Mouse (Mus musculus) small intestine, adult 2 months (tissue): ENCODE data around the gene Cnih2. TPM values are rescaled to one million over a fixed set of nuclear protein-coding genes. Genes with fewer than 3 reads are reported as not detected.
A peak's percentile ranks its signal among the peaks of the same experiment; 100 is the strongest.

ENCODE experiments used
- H3K27ac ChIP-seq: fragments of 200-500 bp; 2 replicates; pipeline ENCODE4 v1.5.1; 2012; ENCODE audit warnings: low read depth, low read length, control low read depth, inconsistent platforms; ENCODE audit not compliant: insufficient read depth
- H3K27me3 ChIP-seq: fragments of 200-500 bp; 2 replicates; pipeline ENCODE4 v1.6.1; 2012; ENCODE audit warnings: mild to moderate bottlenecking, moderate library complexity, low read length, inconsistent platforms; ENCODE audit not compliant: control insufficient read depth, insufficient read depth
- H3K36me3 ChIP-seq: fragments of 200-500 bp; 2 replicates; pipeline ENCODE4 v1.6.1; 2012; ENCODE audit warnings: mild to moderate bottlenecking, low read length, control low read depth, inconsistent platforms; ENCODE audit not compliant: control insufficient read depth, insufficient read depth
- H3K4me1 ChIP-seq: fragments of 200-500 bp; 2 replicates; pipeline ENCODE4 v1.6.1; 2012; ENCODE audit warnings: low read length, inconsistent platforms, mixed read lengths; ENCODE audit not compliant: control insufficient read depth, insufficient read depth, insufficient read length
- H3K4me3 ChIP-seq: fragments of 200-500 bp; 2 replicates; pipeline ENCODE4 v1.5.1; 2012; ENCODE audit warnings: low read depth, mild to moderate bottlenecking, control low read depth, inconsistent platforms, low read length, moderate library complexity
- CTCF ChIP-seq: fragments of 200-500 bp; IDR thresholded peaks from 2 replicates; pipeline ENCODE4 v1.5.1; 2012; ENCODE audit warnings: low read depth, mild to moderate bottlenecking, control low read depth, inconsistent platforms, low read length, moderate library complexity, mixed read lengths; ENCODE audit not compliant: insufficient replicate concordance, insufficient read length; ENCODE audit errors: extremely low read depth
- POLR2A ChIP-seq: fragments of 200-500 bp; IDR thresholded peaks from 2 replicates; pipeline ENCODE4 v1.6.1; 2012; ENCODE audit warnings: low read depth, mild to moderate bottlenecking, control low read depth, inconsistent platforms, low read length, moderate library complexity
- WGBS: fragments of 180-500 bp; shearing (Covaris S2); methylation state at CpG from one replicate; pipeline ENCODE4 v1.1.7; 2018; 5-methylcytosine and 5-hydroxymethylcytosine counted together
- polyA plus RNA-seq: library from polyadenylated mRNA; depleted of rRNA; stranded (reverse); fragments of >200 nt; gene quantifications from 2 replicates; pipeline ENCODE4 v1.2.3, GENCODE M21; 2012

The Cnih2 gene
- polyA plus RNA-seq, 1 experiment = 1.5 TPM

DNA sequence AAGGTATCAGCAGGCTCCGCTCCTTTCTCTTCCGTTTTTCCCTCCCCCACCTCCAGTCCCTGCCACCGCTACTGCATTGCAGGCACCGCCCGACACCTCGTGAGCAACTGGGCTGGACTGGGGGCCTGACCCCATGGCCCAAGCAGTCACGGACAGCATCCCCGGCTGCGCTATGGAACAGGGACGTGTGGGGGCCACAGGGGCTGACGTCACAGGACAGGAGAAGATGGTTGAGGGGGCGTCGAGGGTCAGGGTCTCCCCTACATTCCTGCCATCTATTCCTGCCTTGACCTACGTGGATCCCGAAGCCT lies 13.5 kb downstream of the Cnih2 start:
- TF ChIP-seq CTCF (no peak), POLR2A (no peak)
- H3K27ac ChIP-seq = no peak overlapping the region
- WGBS = 6% methylated on average over 15 of the region's 15 CpGs
- H3K36me3 ChIP-seq = 0 out of 2 replicates have a peak, but pooled peaks cover 1% of the 10 kb centered on the region
- peaks cover 22% of the 10 kb centered on the region for H3K4me1 ChIP-seq
- peaks cover 34% of the 10 kb centered on the region for H3K27me3 ChIP-seq
- H3K4me3 ChIP-seq = peak overlapping the region; percentile 68

DNA sequence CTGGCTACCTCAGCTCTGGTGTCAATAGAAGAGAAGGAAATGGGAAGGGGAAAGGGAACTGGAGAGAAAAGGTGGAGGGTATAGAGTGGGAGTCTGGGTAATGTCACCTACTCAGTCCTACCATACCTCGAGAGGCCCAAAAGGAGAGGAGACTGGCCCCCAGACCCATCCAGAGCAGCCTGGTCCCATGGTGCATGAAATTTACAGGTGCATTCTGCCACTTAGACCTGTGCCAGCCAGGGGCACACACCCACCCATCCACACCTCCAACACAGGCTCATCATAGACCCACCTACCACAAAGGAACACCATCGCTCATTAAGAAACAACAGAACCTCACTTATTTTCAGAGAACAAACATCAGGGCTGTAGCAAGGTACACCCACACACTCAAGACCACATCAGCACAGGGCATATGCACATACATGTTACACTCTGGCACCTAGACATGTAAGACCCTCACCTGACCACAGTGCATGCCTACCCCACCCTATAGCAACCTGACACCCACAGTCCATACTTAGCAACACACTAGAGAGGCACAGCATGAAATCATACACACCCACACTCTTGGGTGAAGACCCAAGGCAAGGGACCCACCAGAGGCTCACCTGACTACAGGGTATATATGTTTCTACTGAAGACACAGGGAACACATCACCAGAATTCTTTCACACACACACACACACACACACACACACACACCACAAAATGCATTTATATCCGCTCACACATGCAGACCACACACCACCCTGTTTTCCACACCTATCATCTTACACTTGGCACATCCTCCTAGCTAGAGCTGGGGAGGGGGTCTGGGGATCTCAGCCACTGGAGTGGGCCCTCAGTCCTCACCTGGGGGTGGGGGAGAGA lies 14.1 kb downstream of the Cnih2 start:
- WGBS = 62% methylated on average over 3 of the region's 3 CpGs
- Histone ChIP-seq H3K27me3 (peaks cover 34% of the 10 kb centered on the region), H3K4me1 (peaks cover 20% of the 10 kb centered on the region), H3K27ac (no peak overlapping the region), H3K4me3 (peak overlapping the region; percentile 68; the same call in 1 of the 2 replicates), H3K36me3 (no peaks in the 10 kb centered on the region)
- TF ChIP-seq CTCF = no peak
- TF ChIP-seq POLR2A = no peak

DNA sequence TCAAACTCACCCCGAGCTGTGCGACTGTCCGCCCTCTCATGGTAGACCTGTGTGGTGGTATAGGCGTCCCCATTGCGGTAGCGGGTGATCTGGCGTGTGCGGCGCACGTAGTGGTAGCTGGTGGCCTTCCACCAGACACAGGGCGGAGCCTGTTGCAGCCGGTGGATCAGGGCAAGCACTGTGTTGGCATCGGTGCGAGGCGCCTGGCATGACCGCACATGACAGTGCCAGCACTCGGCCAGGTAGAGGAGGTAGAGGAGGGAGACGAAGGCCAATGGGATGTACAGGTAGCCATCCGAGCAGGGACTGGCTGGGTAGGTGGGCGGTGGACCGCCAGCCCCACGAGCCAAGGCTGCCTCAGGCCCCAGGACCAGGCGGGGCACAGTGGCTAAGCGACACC lies 15.7 kb downstream of the Cnih2 start:
- no peak overlapping the region for H3K27ac ChIP-seq
- TF ChIP-seq CTCF (no peak), POLR2A (no peak)
- H3K4me3 ChIP-seq = no peak overlapping the region
- WGBS = 56% methylated on average over 24 of the region's 24 CpGs
- peaks cover 16% of the 10 kb centered on the region for H3K4me1 ChIP-seq
- H3K36me3 ChIP-seq = no peaks in the 10 kb centered on the region
- peaks cover 34% of the 10 kb centered on the region for H3K27me3 ChIP-seq

DNA sequence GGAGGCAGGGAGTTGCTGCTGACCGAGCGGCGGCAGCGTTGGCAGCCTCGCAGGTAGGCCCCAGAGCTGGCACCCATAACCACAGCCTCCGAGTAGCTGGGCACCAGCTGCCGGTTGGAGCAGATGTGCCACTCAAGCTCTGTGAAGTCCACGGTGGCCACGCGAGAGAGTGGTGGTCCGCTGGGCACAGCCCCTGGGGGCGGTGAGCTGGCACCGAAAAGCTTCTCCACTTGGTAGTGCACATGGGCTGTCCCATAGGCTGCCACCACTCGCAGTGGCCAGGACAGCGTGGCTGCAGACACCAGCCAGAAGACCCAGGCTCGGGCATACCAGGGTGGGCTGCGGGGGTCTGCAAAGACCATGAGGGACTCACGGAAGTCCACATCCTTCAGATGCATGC lies 16.3 kb downstream of the Cnih2 start:
- TF ChIP-seq POLR2A (no peak), CTCF (no peak)
- 58% methylated on average over 18 of the region's 18 CpGs for WGBS
- H3K27me3 ChIP-seq = peaks cover 34% of the 10 kb centered on the region
- H3K4me1 ChIP-seq = peaks cover 11% of the 10 kb centered on the region
- no peak overlapping the region for H3K4me3 ChIP-seq
- H3K27ac ChIP-seq = no peak overlapping the region
- H3K36me3 ChIP-seq = no peaks in the 10 kb centered on the region

DNA sequence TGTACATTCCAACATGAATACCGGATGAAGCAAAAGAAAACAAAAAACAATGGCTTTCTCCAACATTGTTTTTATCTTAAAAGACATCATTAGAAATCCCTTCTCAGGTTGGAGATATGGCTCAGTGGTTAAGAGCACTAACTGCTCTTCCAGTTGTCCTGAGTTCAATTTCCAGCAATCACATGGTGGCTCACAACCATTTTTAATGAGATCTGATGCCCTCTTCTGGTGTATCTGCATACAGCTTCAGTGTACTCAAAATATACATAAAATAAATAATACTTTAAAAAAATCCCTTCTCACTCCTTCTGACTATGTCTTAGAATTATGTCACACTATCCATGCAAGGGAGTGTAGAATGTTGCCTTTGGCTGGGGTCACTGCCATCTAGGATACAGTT lies 19.0 kb downstream of the Cnih2 start:
- H3K4me1 ChIP-seq = no peaks in the 10 kb centered on the region
- H3K27ac ChIP-seq = no peak overlapping the region
- WGBS = 87% methylated on average over 1 of the region's 1 CpGs
- H3K27me3 ChIP-seq = peaks cover 25% of the 10 kb centered on the region
- no peak overlapping the region for H3K4me3 ChIP-seq
- no peak for TF ChIP-seq POLR2A
- no peak for TF ChIP-seq CTCF
- H3K36me3 ChIP-seq = no peaks in the 10 kb centered on the region

DNA sequence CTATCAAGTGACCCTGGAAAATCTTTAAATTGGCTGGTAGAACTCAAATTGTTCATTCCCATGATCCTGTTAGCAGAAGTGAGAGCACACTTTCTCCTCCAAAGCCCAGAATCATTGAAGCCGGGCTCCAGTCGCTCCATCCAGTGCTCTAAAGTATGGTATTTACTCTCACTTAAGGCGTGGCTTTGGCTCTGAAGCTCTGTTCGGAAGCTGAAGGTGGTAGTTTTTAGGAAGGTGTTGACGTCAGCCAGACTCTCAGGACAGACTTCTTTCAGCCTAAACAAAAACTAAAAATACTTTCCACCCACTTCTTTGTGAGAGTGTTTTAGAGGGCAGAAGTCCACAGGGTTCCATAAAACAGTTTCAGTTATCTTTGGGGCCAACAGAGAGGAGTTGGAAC lies 24.8 kb downstream of the Cnih2 start:
- H3K27ac ChIP-seq = no peak overlapping the region
- H3K4me1 ChIP-seq = peaks cover 4% of the 10 kb centered on the region
- TF ChIP-seq CTCF = no peak
- no peak for TF ChIP-seq POLR2A
- no peaks in the 10 kb centered on the region for H3K36me3 ChIP-seq
- H3K4me3 ChIP-seq = no peak overlapping the region
- peaks cover 10% of the 10 kb centered on the region for H3K27me3 ChIP-seq
- 9% methylated on average over 5 of the region's 5 CpGs for WGBS

DNA sequence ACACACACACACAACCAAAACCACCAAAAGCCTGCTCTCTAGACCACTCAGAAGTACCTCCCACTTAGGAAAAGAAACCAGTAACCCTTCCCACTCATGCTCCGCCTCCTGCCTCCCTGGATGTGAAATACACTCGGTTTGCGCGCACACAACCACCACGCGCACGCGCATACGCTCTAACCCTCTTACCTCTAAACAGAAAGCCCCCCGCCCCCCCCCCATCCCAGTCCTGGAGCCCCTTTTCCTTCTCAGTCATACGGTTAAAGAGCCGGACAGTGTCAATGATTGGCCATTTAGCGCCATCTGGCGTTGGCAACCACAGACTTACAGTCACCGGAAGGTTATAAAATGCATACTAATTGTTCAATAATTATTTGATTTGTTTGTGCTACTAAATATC lies 25.3 kb downstream of the Cnih2 start:
- H3K27me3 ChIP-seq = peaks cover 15% of the 10 kb centered on the region
- H3K36me3 ChIP-seq = no peaks in the 10 kb centered on the region
- WGBS = 3% methylated on average over 15 of the region's 15 CpGs
- no peak for TF ChIP-seq POLR2A
- TF ChIP-seq CTCF = peak; percentile 59; the same call in 1 of the 2 replicates
- H3K27ac ChIP-seq = no peak overlapping the region
- H3K4me1 ChIP-seq = peaks cover 9% of the 10 kb centered on the region
- peak overlapping the region; percentile 63 for H3K4me3 ChIP-seq
